Mouse (Mus musculus): ENCODE results near the gene Tmcc1.

The Tmcc1 gene

DNA sequence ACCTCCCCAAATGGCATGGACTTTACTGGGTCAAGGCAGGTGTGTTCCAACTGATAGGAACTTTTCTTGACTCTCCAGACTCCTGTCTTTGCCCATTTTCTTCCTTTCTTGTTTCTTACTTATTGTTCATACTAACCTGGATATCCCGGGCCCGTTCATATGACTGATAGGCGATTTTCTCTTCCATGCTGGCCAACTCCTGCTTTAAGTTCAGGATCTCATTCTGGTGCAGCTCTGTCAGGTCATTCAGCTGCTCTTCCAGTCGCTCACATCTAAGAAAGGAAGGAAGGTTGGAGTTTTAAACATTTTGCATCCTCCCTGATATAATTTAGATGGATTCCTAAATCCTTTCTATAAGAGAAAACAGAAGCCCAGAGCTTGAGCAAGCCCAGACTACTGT is 168.6 kb downstream of the Tmcc1 start:
- no peak for DNase-seq (ENCODE audit: extremely low read depth, insufficient read length, low spot score)

DNA sequence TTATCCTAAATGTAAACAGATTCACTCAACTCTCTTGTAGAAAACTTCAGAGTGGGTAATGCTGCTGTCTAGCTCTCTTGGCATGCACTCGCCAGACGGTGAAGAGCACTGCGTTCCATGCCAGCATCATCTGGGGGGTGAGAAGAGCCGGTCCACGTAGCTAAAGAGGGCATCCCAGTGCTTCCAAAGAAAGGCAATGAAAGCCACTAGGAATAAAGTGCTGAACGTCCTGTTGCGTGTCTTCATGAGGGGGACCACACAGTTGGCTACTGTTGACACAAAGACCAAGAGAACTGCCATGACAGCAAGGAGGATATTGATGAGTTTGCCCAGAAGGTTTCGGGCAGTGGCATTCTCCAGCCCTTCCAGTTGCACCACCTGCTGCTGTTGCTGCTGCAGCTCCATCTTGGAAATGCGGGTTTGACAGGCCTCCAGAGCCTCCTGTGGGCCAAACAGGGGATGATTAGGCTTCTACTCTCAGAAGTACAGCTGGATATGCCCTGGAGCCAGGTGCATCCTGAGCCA is 171.3 kb downstream of the Tmcc1 start:
- DNase-seq (ENCODE audit: extremely low read depth, insufficient read length, low spot score): no peak

DNA sequence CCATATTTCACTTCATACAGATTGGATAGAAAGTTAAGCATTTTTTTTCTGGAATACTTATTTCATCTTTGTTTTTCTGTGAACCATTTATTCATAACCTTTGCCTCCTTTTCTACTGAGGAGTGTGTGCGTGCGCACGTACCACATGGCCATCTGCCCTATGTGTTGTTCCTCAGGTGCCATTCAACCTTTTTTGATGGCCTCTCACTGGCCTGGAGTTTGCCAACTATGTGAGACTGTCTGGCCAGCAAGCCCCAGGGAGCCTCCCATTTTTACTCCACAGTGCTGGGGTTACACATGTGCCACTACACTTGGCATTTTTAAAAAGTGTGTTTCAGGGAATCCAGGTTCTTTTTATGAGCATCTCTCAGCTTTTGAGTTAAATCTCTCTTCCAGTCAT is 177.4 kb downstream of the Tmcc1 start:
- DNase-seq (ENCODE audit: extremely low read depth, insufficient read length, low spot score): no peak

DNA sequence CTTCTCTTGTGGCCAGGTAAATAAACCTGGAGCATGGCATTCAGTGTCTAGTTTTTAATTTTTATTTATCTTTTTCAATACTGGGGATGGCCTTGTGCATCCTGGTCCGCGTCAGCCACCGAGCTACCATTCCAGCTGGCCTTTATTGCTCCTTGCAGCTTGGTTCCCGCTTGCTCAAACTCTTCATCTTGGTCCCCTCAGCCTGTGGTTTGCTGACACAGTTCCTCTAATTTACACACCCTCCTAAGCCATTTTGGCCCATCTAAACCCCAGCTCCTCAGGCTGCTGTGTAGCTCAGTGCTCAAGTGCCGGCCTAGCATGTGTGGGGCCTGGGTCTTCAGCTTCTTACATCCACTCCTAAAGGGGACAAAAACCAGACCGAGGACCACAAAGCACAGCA is 179.2 kb downstream of the Tmcc1 start:
- DNase-seq (ENCODE audit: extremely low read depth, insufficient read length, low spot score): no peak

DNA sequence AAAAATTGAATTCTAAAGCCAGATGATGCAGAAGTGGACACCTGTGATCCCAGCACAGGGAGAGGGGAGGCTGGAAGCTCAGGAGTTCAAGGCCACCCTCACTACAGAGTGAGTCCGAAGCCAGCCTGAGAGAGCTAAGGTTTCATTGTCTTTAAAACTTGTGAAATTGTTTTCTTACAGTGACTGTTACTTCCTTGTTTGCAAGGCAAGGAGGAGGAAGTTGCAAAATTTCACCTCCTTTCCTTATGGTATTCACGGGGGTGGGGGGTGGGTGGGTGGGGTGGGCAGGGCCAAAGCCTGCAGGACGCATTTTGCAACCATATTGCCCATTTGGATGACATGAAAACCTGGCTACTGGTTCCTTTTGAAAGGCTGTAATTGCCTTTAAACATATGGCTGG is 179.6 kb downstream of the Tmcc1 start:
- no peak for DNase-seq (ENCODE audit: extremely low read depth, insufficient read length, low spot score)

DNA sequence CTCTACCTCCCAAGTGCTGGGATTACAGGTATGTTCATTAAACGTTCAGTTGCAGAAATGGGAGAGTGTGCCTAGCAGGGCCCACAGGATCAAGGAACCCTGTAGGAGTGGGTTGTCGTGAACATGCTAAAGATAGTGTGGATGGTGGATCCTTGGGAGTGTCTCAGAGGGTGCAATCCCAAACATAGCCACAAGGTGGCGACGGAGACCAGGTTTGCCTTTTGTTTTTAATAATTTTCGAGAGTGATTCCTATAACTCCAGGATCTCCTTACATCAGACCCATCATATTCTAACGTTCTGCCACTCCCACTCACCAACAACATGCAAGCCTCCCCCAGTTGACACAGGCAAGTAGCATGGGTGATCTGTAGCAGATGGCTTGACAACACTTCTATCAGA is 182.7 kb downstream of the Tmcc1 start:
- peak; percentile 54 for DNase-seq (ENCODE audit: extremely low read depth, insufficient read length, low spot score)

DNA sequence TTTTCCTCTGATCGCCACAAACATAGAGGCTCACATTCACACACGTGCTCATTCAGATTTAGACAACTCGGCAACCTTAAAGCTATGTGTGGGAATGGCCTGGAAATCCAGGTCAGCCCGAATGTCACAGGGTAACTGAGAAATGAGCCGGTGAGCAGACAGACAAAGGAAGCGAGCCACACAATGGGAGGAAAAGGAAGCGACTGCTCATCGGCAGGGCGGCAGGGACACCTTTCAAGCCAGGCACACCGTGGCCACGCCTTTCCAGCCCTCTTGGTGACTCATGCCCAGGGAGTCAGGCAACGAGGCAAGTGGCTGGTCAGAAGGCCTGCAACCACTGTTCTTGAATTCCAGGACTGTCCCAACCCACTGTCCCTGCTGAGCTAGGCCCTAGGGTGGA is 183.9 kb downstream of the Tmcc1 start:
- peak; percentile 81 for DNase-seq (ENCODE audit: extremely low read depth, insufficient read length, low spot score)

DNA sequence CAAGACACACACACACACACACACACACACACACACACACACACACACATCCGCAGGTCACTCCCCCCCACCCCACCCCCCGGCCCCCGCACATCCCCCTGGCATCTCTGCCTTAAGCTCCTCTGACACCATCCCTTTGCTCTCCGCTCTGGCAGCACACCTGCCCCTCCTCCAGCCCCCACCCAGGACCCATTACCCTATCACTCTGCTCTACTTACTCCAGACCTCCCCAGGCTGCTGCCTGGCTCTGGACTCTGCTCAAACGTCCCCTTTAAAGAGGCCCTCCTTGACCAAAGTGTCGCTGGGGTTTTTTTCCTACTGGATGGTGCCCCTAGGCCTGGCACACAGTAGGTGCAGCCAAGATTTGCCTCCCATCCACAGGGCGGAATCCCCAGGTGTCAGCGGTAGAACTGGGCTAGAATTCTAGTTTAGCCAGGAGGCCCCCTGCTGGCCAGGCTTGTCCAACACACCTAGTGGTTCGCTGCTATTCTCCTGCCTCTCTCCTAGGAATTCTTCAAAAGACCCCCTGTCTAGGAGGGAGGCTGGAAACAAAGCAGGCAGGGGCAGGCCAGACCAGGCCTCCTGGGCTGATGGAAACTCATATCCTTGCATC is 185.6 kb downstream of the Tmcc1 start:
- DNase-seq (ENCODE audit: extremely low read depth, insufficient read length, low spot score): peak; percentile 58

DNA sequence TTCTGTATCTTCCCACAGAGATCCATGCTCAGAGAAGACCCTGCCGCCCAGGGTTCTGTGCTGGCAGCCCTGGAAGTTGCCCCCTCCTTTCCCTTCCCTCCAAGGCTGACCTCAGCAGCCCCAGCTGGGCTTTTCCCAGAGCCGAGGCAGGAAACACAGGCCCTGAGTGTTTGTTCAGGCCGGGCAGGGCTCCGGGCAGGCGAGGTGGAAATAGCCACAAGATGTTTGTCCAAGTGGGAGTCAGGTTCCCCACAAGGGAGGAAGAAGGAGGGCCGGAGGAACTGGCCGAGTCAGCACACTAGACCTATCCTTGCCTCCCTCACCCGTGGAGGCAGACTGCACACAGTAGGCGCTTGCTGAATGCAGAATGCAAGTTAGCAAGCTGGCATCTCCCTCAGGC is 186.6 kb downstream of the Tmcc1 start:
- peak; percentile 65 for DNase-seq (ENCODE audit: extremely low read depth, insufficient read length, low spot score)

DNA sequence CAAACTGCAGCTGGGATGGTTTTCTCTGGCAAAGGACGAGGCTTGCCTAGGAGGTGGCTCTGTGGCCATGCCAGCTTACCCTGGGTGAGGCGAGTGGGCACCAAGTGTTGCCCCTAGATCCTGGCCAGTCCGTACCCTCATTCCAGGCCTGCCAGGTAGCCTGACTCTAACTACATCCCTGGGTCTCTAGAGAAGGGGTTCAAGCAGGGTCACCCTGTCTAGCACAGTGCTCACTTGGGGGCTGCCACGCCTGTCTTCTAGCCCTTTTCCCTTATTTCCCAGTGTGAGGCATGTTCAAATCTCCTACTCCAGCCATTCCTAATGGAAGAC is 187.4 kb downstream of the Tmcc1 start:
- no peak for DNase-seq (ENCODE audit: extremely low read depth, insufficient read length, low spot score)

DNA sequence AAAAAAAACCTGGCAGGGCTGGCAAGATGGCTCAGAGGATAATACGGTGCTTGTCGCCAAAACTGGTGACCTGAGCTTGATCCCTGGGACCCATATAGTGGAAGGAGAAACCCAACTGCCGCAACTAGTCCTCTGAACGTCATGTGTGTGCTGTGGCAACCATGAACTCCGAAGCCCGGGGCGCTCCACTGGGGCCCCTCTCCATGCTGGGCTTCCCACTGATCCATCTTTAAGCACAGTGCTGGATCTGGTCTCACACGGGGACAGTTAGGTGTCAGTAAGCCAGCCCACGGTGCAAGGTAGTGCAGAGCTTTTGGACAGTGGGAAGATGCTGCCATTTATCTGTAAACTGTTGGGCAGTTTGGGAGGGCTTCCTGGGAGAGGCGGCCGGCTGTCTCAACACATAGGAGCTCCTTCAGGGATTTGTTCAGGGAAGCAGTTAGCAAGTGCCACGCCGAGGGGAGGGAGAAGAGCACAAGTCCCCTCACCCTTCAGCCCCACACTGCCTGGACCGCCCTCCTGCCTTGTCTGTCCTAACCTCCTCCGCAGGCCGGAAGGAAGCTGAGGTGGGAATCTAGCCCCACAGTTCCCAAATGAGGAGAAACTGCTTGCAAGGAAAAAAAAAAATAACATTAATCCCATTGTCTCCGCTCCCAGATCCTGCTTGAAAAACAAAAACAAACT is 187.9 kb downstream of the Tmcc1 start:
- DNase-seq (ENCODE audit: extremely low read depth, insufficient read length, low spot score): no peak

DNA sequence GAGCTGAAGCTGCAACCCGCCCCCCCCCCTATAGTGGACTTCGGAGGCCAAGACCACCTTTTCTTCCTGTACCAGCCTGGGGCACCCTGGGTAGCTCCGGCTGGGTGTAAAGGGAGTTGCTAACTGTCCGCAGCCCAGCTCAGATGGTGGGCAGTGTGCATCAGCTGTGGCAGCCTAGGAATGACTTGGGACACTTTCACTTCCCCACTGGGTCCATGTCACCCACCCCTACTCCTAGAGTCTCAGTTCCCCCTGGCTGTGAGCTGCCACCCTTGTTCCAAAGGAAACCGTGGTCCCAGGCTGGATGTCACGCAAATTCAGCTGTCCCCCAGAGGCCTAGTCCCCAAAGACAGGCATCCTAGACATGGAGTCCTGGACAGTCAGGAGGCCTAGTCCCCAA is 188.6 kb downstream of the Tmcc1 start:
- no peak for DNase-seq (ENCODE audit: extremely low read depth, insufficient read length, low spot score)

DNA sequence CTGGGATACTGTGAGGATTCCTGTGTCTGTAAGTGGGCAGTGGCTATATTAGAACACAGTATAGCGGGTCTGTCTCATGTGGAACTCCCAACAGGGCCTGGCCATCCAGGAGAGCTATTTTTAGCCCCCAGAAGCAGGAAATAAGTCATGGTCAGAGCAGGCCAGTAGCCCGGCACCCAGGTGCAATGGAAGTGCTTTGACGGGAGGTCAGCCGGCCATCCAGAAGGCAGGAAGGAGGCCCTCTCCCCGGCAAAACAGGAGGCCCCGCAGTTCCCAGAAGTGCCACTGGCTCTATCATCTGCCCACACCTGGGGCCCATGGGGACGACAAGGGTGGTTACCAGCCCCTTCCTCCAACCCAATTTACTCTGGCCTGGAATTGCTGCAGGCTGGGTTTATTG is 189.2 kb downstream of the Tmcc1 start:
- DNase-seq (ENCODE audit: extremely low read depth, insufficient read length, low spot score): no peak

DNA sequence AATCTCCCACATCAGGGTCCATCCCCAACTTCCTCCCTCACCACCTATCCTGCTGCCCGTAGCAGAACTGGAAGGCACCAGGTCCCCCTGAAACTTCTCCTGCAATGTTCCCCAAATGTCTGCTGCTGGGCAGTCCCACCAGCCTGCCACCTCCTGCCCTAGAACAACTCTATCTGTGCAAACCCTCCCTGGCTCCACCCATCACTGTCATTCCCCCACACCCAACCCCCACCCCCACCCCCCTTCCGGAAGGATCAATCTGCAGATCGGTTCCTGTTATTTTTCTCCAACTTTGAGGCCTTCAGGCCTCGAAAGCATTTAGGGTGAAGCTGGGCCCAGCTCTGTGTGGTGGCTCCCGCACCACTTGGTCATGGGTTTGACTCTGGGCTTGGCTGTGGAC is 189.8 kb downstream of the Tmcc1 start:
- DNase-seq (ENCODE audit: extremely low read depth, insufficient read length, low spot score): no peak

DNA sequence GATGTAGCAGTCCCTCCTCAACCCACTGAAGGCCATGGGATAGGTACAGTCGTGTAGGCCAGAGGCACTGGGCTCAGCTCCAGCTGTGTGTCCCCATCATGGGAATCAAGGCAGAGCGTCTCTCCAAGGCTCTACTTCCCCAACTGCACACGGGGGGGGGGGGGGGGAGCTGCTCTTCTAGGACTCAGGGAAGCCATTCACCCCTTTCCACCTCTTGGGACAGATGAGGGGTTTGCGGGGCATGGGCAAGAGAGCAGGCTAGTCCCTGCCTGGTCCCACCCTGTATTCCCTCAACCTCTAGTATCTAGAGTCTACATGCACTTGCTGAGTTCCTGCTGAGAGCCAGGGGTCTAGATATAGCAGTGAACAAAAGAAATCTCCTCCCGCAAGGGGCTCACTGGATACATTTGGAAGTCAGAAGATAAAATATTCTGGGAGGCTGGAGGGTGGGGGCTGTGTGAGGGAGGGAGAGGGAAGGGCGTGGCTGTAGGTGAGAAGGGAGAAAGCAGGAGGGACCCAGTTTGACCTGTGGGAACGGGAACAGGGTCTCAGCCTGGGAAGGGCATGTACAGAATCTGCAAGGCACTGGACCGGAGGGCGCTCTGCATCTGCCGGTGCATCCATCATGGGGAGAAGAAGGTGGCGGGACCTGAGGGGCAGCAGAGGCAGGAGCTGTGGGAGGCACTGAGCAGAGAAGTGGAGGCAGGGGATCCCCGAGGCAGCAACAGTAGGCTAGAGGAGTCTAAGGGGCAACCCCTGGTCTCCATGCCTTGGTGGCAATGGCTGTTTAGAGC is 190.8 kb downstream of the Tmcc1 start:
- no peak for DNase-seq (ENCODE audit: extremely low read depth, insufficient read length, low spot score)

DNA sequence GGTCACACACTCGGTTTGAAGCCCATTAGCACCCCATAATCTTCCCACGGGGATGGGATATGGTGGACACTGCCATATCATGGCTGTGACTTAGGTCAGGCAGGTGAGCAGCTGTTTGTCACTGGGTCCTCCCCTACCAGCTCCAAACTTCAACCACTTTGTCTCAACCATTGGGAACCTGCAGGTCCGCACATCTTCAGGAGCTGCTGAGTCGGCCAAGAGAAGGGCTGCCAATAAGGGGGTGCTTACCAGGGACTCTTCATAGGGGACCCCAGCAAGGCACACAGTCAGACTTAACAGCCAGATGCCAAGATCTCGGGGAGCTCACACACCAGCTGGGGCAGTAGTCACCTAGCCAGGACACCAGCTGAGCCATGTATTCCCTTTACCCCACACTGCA is 192.4 kb downstream of the Tmcc1 start:
- DNase-seq (ENCODE audit: extremely low read depth, insufficient read length, low spot score): no peak

DNA sequence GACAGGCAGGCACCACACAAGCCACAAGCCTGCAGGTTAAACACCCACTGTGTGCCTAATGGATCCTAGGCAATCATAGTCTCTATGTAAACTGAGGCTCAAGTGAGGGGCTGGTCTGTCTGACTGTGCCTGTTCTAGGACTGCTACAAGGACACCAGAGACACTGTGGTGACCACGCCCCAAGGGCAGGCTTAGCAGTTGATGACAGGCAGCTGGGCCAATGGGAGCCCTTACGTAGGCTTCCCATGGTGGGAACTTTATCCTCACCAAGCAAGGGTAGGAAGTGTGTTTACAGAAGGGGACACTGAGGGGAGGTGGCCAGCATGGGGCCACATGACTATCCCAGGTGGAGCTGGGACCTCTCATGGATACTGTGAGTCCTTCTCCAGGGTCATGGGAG is 194.1 kb downstream of the Tmcc1 start:
- DNase-seq (ENCODE audit: extremely low read depth, insufficient read length, low spot score): no peak

DNA sequence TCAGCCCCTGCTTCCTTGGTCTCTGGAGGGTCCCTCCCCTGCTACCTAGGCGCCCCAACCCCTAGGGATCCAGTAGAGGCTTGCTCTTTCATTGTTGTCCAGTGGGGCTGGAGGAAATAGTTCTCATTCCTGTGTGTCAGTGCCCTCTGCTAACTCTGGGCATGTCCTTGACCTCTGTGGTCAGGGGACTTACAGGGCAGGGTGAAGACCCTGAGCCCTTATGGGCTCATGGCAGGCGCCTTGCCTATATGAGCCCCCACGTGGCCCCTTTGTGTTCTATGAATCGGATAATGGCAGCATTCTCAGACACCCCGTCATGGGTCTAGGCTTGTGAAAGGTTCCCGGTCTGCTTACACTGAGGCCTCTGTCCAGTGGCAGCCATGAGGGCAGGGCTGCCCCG is 194.5 kb downstream of the Tmcc1 start:
- no peak for DNase-seq (ENCODE audit: extremely low read depth, insufficient read length, low spot score)

DNA sequence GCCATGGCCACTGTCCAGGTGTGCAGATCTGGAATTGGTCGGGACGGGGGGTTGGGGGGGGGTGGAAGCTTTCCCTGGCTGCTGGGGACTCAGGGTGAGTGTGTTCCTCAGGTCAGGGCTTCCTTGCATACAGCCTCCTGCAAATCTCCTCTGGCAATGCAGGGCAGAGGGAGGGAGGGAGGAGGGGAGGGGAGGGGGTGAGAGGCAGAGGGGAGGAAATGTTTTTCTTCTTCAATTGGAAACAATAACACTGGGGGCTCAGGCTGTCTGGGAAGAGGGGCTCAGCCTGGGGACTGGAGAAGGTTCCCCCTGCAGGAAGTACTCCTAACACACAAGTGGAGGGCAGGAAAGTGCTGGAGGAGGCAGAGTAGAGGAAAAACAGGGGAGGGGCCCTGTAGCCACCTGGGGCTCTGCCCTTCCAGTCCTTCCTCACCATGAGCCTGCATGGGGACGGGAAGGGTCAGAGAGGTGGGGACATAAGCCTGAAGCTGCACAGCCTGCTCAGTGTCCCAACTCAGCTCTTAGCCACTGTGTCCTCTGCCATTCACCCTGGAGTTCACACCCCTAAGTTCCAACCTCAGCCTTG is 195.5 kb downstream of the Tmcc1 start:
- no peak for DNase-seq (ENCODE audit: extremely low read depth, insufficient read length, low spot score)

DNA sequence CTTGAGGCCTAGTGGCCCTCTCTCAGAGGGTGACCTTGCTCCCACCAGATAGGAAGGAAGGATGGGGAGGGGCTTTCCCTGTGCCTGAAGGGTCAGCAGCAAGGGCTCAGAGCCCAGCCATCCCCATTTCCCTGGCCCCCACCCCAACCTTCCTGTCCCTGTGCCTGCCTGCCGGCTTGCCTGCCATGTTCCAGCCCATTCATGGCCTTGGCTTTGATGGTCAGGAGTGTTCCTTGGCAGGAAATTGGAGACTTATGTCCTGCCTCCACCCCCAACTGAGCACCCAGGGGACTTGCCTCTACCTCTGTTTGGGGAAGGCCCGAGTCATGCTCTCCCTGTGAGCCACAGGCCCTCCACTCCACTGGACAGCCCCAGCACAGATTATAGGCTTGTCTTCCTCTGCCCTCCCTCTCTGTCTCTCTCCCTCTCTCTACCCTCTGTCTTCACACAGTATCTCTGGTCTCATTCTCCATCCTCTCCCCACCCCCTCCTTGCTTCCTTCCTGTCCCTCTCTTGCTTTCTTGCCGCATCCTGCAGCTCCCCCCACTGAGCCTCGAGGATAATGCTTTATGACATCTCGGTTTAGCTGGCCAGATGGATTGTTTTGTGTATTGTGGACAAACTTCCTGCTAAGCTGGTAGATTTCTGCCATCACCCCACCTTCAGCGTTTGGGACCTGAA is 197.0 kb downstream of the Tmcc1 start:
- peak; percentile 83 for DNase-seq (ENCODE audit: extremely low read depth, insufficient read length, low spot score)

DNA sequence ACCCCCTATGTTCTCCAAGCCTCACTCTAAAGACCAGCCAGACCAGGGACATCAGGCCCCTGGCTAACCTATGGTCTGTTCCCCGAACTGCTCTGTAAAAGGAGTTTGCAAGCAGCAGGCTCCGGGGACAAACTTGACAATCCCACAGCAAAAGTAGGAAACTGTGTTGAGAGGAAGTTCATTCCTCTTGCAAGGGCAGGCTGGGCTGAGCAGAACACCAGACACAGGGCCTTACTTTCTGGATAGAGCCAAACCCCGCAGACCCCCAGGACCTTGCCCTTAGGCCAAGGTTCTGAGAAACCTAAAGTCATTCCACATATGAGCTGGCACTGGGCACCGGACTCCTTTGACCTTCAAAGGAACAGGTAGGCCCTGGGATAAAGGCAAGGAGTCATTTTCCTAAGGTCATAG is 197.8 kb downstream of the Tmcc1 start:
- DNase-seq (ENCODE audit: extremely low read depth, insufficient read length, low spot score): no peak
